Mouse (Mus musculus) limb, embryonic 11.5 days (tissue): ENCODE measurements around the gene Raph1. TPM values are rescaled to one million over a fixed set of nuclear protein-coding genes. Genes with fewer than 3 reads are reported as not detected.
"Not testable (repeated sequence)": the region's sequence is repeated elsewhere in the genome, so short reads cannot be mapped to it uniquely, and the experiment has no call there.

Source experiments
- ATAC-seq: fragments of 200-750 bp; cut with Nextera tagmentation; 2 replicates; pipeline ENCODE4 v1.8.0; 2017; ENCODE audit warnings: low read depth; ENCODE audit not compliant: insufficient number of reproducible peaks, low FRiP score, low TSS enrichment
- DNase-seq: peaks from one replicate; pipeline ENCODE4 v3.0.0-alpha.2; 2015; ENCODE audit warnings: low spot score
- H3K27ac ChIP-seq: fragments of 300-500 bp; sonication (generic); replicated peaks from 2 replicates; pipeline ENCODE4 v1.5.1; 2014; ENCODE audit warnings: low read depth, mild to moderate bottlenecking, low read length
- H3K27me3 ChIP-seq: fragments of 300-500 bp; sonication (generic); 2 replicates; pipeline ENCODE4 v1.6.1; 2014; ENCODE audit warnings: mild to moderate bottlenecking, low read length, mixed read lengths; ENCODE audit not compliant: control insufficient read depth, insufficient read depth
- H3K36me3 ChIP-seq: fragments of 300-500 bp; sonication (generic); 2 replicates; pipeline ENCODE4 v1.6.1; 2014; ENCODE audit warnings: mild to moderate bottlenecking, low read length, moderate library complexity, mixed read lengths; ENCODE audit not compliant: control insufficient read depth, insufficient read depth
- H3K4me1 ChIP-seq: fragments of 300-500 bp; sonication (generic); 2 replicates; pipeline ENCODE4 v1.6.1; 2014; ENCODE audit warnings: low read length, mixed read lengths; ENCODE audit not compliant: control insufficient read depth, insufficient read depth
- H3K4me2 ChIP-seq: fragments of 300-500 bp; sonication (generic); 2 replicates; pipeline ENCODE4 v1.6.1; 2014; ENCODE audit warnings: low read depth, mild to moderate bottlenecking, moderate library complexity; ENCODE audit not compliant: severe bottlenecking
- H3K4me3 ChIP-seq: fragments of 300-500 bp; sonication (generic); 2 replicates; pipeline ENCODE4 v1.5.1; 2014; ENCODE audit warnings: low read depth, low read length
- H3K9ac ChIP-seq: fragments of 300-500 bp; sonication (generic); 2 replicates; pipeline ENCODE4 v1.6.1; 2014; ENCODE audit warnings: mild to moderate bottlenecking, low read length
- H3K9me3 ChIP-seq: fragments of 300-500 bp; sonication (generic); 2 replicates; pipeline ENCODE4 v1.6.1; 2016; ENCODE audit warnings: low read length; ENCODE audit not compliant: control insufficient read depth
- WGBS: fragments of 180-500 bp; shearing (Covaris S2); extraction: QIAGEN DNeasy Blood & Tissue Kit; methylation state at CpG from one replicate; pipeline ENCODE4 v1.1.7; 2014; 5-methylcytosine and 5-hydroxymethylcytosine counted together
- microRNA-seq: library from miRNA; unstranded; fragments of <30 nt; microRNA quantifications from one replicate; pipeline ENCODE4, GENCODE M21; 2016
- polyA plus RNA-seq: library from polyadenylated mRNA; unstranded; fragments of >200 nt; fragmentation: Nextera tagmentation; extraction: Ambion mirVana; gene quantifications from 2 replicates; pipeline ENCODE4 v1.2.1, GENCODE M21; 2014

Raph1 gene
- polyA plus RNA-seq, 1 experiment from 2014 or later = 19.0 TPM

DNA sequence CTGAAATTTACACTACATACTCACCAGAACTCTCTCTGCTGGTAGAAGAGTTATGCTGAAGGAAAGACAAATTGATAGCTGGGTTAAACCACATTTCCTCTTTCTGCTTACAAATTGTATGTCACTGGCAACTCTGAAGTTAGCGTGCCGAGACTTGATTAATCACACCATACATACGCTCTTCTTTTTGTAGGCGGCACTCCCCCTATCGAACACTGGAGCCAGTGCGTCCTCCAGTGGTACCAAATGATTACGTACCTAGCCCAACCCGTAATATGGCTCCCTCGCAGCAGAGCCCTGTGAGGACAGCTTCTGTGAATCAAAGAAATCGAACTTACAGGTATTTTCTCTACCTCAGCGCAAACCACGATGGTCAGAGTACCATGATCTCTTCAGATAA, 119.8 kb downstream of the Raph1 start:
- no peaks in the 10 kb centered on the region for H3K36me3 ChIP-seq
- no peaks in the 10 kb centered on the region for H3K4me1 ChIP-seq
- WGBS = 87% methylated on average over 12 of the region's 12 CpGs
- H3K9ac ChIP-seq = no peak overlapping the region
- H3K4me2 ChIP-seq = no peak overlapping the region
- no peaks in the 10 kb centered on the region for H3K27me3 ChIP-seq
- no peak overlapping the region for H3K27ac ChIP-seq
- no peak overlapping the region for H3K4me3 ChIP-seq
- ATAC-seq (no peak), DNase-seq (no peak)
- H3K9me3 ChIP-seq = no peaks in the 10 kb centered on the region

DNA sequence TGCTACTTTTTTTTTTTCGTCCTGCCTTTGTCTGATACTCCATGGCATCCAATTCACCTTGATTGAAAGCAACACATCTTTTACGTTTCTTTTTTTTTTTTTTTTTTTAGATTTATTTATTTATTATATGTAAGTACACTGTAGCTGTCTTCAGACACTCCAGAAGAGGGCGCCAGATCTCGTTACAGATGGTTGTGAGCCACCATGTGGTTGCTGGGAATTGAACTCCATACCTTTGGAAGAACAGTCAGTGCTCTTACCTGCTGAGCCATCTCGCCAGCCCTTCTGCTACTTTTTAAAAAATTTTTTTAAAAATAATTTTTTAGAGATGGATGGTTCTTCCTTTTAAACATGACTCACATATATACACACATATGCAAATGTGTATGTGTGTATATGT, 125.5 kb downstream of the Raph1 start:
- not testable (repeated sequence) for H3K27ac ChIP-seq, ATAC-seq, H3K4me1 ChIP-seq, H3K9ac ChIP-seq, H3K4me2 ChIP-seq, H3K9me3 ChIP-seq, H3K36me3 ChIP-seq, DNase-seq, H3K27me3 ChIP-seq, H3K4me3 ChIP-seq
- 73% methylated on average over 5 of the region's 5 CpGs for WGBS

DNA sequence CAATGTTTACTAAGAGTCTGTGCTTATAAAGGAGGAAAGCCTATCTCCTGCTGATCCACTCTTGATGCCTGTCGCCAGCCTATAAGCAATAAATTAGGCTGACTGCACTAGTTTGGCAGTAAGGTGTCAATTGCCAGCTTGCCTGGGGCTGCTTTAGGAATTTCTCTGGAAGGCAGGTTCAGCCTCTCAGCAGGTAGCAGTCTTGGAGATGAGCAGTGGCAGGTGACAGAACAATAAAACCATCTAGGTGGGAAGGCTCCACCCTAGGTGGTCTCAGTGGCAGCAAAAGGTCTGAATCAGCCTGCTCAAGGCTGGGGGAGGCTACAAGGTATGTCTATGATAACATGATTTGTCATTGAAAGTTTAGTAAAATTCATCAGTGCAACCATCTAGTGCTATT, 134.4 kb downstream of the Raph1 start:
- Histone ChIP-seq H3K9me3 (no peaks in the 10 kb centered on the region), H3K4me3 (no peak overlapping the region), H3K9ac (no peak overlapping the region), H3K36me3 (no peaks in the 10 kb centered on the region), H3K27ac (no peak overlapping the region), H3K27me3 (no peaks in the 10 kb centered on the region), H3K4me1 (no peaks in the 10 kb centered on the region), H3K4me2 (no peak overlapping the region)
- WGBS = 17% methylated on average over 1 of the region's 1 CpGs
- ATAC-seq = no peak
- no peak for DNase-seq

Small RNA genes within 50 kb of the gene (microRNA-seq; reads per million reads assigned to microRNA genes)
- not detected for gene Gm23762

Other genes with a start within 250 kb of the Raph1 start
- gene Cyp20a1, start 223.8 kb downstream of the Raph1 start, polyA plus RNA-seq = 12.8 and 18.7 TPM in 2 replicates
- 34.5 and 43.4 TPM in 2 replicates for gene Abi2, start 157.5 kb downstream of the Raph1 start, polyA plus RNA-seq
- 0.09 and 0.15 TPM in 2 replicates for gene Cd28, start 149.7 kb upstream of the Raph1 start, polyA plus RNA-seq